Mouse (Mus musculus) megakaryocyte, embryonic 14.5 days (primary cell): ENCODE measurements at regions not wholly inside any gene's neighbourhood (a gene's known extent, or its start where the extent isn't known, plus 50 kb on each side); places are given as distances from the start of the nearest gene placed in this dataset.

ENCODE experiments used
- H3K27me3 ChIP-seq: replicated peaks from 2 replicates; pipeline ENCODE3; 2012; ENCODE audit warnings: inconsistent platforms
- H3K36me3 ChIP-seq: replicated peaks from 2 replicates; pipeline ENCODE3; 2012; ENCODE audit warnings: low read length, inconsistent platforms, mixed read lengths
- H3K4me1 ChIP-seq: 2 replicates; pipeline ENCODE4 v1.6.1; 2012; ENCODE audit warnings: inconsistent platforms
- H3K4me3 ChIP-seq: replicated peaks from 2 replicates; pipeline ENCODE3; 2012; ENCODE audit warnings: moderate library complexity, mild to moderate bottlenecking, inconsistent platforms
- H3K9me3 ChIP-seq: 2 replicates; pipeline ENCODE4 v1.6.1; 2012; ENCODE audit warnings: inconsistent platforms
- FLI1 ChIP-seq: IDR thresholded peaks from 2 replicates; pipeline ENCODE4 v1.6.1; 2012; ENCODE audit warnings: low read length, inconsistent platforms, mixed read lengths
- GATA1 ChIP-seq: IDR thresholded peaks from 3 replicates; pipeline ENCODE4 v1.6.1; 2012; ENCODE audit warnings: mixed read lengths, low read length, inconsistent platforms, borderline replicate concordance

DNA sequence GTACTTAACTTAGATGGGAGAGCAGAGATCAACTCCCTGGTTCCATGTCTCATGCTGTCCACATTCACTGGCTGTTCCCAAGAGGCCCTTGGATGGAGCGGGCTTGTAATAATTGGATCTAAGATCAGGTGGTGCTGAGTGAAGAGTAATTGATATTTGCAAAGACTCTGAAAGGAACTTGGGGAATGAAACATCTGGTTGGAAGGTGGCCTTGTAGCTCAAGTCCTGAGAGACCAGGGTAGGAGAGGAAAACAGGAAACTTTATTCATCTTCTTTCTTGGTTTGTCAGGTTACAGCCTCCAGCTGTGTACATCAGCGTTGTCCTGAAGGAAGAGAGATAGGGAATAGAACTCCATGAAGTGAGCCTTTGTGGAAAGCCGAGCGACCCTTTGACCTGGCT lies 175.8 kb downstream of the Spata18 start:
- Histone ChIP-seq H3K27me3 (peaks cover 2% of the 10 kb centered on the region), H3K4me1 (no peaks in the 10 kb centered on the region), H3K36me3 (no peaks in the 10 kb centered on the region), H3K9me3 (no peaks in the 10 kb centered on the region), H3K4me3 (no peak overlapping the region)
- TF ChIP-seq FLI1 = no peak
- no peak for TF ChIP-seq GATA1

DNA sequence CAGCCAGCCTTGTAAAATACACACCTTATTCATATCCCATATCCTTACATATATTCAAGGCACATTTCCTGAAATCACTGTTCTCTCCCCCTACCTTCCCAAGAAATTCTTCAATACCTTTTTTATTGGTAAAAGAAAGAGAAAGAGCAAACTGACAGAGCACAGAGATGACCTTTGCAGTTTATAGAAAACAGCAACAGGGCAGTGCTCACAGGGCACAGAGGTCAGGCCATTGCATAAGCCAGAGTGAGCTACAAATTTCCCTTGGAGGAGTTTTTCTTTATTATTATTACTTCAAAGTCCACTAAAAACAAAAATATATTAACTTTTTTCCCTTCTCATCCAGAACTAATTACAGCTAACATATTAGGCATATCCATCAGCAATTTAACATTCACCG lies 182.5 kb downstream of the Spata18 start:
- Histone ChIP-seq H3K9me3 (no peaks in the 10 kb centered on the region), H3K27me3 (no peaks in the 10 kb centered on the region), H3K4me3 (no peak overlapping the region), H3K36me3 (no peaks in the 10 kb centered on the region), H3K4me1 (no peaks in the 10 kb centered on the region)
- TF ChIP-seq FLI1 = no peak
- TF ChIP-seq GATA1 = no peak

DNA sequence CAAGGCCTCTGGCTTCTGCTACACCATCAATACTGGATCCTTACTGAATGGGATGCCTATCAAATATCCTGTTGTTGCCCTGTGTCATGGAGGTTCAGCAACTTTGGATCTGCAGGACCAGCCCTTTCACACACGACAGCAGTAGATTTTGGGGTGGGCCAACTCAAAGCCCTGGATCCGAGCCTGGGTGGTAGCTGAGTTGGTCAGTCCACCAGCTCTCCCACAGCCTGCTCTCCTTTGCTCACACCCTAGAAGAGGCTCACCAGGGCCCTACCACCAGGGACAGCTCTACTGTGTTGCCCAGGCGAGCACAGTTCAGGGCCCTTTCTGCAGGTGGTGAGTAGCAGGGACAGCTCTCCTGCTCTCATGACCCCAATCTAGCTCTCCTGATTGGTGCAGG lies 192.6 kb downstream of the Spata18 start:
- Histone ChIP-seq H3K4me3 (no peak overlapping the region), H3K36me3 (no peaks in the 10 kb centered on the region), H3K9me3 (no peaks in the 10 kb centered on the region), H3K27me3 (peaks cover 3% of the 10 kb centered on the region), H3K4me1 (no peaks in the 10 kb centered on the region)
- TF ChIP-seq FLI1 = no peak
- TF ChIP-seq GATA1 = no peak

DNA sequence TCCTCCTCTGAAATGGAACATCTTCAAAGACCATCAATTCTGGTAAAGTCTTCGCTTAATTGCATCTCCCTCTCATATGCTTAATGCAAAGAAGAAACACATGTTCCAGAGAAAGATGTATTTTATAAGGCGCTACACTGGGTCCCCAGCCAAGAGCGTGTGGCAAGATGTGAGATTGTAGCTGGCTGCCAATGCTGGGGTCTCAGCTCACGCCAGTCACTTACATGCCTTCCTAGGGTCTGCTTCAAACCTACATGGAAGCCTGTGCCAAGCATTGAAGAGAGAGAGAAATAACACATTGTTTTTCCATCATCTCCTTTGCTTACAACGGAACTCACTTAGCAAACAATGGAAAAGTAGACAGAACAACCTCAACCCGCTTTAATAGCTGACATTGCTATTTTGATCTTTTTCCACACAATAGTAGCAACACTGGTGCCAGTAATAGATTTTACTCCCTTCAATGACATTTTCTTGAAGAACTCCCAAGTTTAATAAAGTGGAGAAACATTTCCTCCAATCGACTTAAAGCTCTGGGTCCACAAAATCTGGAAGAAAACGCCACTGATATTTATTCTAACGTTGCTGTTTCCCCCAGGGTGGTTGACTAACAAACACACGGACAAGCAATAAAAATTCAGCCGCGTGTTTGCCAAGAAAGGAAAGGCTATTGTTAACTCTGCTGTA lies 195.1 kb downstream of the Spata18 start:
- Histone ChIP-seq H3K4me3 (no peak overlapping the region), H3K27me3 (peaks cover 3% of the 10 kb centered on the region), H3K36me3 (no peaks in the 10 kb centered on the region), H3K9me3 (no peaks in the 10 kb centered on the region), H3K4me1 (no peaks in the 10 kb centered on the region)
- TF ChIP-seq GATA1 = no peak
- TF ChIP-seq FLI1 = no peak

DNA sequence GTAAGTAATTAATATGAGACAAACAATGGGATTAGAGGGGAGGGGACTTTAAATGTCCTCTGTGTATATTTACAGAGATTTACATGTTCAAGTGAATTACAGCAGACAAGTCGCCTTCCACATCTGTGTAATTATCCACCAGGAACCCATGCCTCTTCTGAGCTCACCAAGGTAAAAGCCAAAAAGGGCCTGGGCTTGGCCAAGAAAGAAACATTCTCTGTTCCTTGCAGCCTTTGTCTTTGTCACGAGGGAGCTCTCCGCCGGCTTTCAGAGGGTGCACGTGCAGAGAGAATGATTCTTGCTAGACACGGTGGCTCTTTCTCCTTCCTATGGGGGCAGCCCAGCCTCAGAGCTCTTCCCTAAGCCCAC lies 195.6 kb downstream of the Spata18 start:
- H3K4me1 ChIP-seq = no peaks in the 10 kb centered on the region
- no peak overlapping the region for H3K4me3 ChIP-seq
- peaks cover 3% of the 10 kb centered on the region for H3K27me3 ChIP-seq
- no peaks in the 10 kb centered on the region for H3K9me3 ChIP-seq
- H3K36me3 ChIP-seq = no peaks in the 10 kb centered on the region
- TF ChIP-seq FLI1 = no peak
- no peak for TF ChIP-seq GATA1

DNA sequence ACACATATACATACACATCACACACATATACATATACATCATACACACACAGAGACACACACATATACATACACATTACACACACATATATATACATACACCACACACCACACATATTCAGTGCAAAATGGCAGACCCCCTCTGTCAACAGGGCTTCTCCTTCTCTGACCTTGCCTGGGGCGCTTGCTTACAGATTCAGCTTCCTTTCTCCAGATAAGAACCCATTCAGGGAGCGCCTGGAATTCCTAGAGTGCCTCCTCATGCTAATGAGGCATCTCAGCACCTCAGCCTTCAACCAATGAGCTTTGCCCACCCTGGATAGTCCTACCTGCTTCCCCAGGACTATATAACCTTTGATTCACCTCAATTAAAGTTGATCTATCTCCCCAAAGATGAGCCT lies 200.3 kb downstream of the Spata18 start:
- 0 out of 2 replicates have a peak, but pooled peaks cover 3% of the 10 kb centered on the region for H3K4me1 ChIP-seq
- H3K36me3 ChIP-seq = no peaks in the 10 kb centered on the region
- TF ChIP-seq FLI1 = no peak
- TF ChIP-seq GATA1 = no peak
- peaks cover 6% of the 10 kb centered on the region for H3K27me3 ChIP-seq
- no peak overlapping the region for H3K4me3 ChIP-seq
- no peaks in the 10 kb centered on the region for H3K9me3 ChIP-seq

DNA sequence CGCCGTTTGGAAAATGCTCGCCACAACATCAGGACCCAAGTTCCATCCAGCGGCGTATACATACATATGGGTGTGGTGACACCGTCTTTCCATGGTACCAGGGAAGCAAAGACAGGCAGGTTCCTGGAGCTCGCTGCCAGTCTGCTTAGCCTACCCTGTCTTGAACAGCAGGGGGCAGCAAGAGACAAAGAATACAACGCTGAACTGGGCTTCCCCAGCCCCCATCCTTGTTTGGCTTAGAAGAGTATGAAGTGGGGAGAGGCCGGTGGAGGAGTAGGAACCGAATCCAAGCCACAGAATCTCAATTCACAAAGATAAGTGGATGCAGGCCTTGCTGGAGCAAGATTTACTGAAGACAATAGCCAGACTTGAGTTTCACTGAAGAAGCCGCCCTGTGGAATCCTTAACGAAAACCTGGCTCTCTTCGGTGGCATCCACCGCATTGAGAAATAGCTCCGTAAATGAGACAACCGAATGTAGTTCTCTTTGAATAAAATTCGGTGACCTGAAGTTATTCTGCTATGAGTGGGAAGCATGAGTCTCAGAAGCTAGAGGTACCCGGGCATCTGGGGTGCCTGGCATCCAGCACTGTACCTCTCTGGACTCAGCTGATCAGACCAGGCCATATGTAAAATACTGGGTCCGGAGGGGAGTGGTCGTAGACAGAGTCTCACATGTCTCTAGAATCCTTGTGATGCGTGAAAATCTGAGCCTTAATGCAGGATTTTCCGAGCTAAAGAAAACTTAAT lies 203.0 kb downstream of the Spata18 start:
- H3K9me3 ChIP-seq = no peaks in the 10 kb centered on the region
- H3K4me1 ChIP-seq = 0 out of 2 replicates have a peak, but pooled peaks cover 3% of the 10 kb centered on the region
- H3K36me3 ChIP-seq = no peaks in the 10 kb centered on the region
- peak overlapping the region; percentile 38 for H3K4me3 ChIP-seq
- TF ChIP-seq GATA1 (no peak), FLI1 (no peak)
- peaks cover 6% of the 10 kb centered on the region for H3K27me3 ChIP-seq

DNA sequence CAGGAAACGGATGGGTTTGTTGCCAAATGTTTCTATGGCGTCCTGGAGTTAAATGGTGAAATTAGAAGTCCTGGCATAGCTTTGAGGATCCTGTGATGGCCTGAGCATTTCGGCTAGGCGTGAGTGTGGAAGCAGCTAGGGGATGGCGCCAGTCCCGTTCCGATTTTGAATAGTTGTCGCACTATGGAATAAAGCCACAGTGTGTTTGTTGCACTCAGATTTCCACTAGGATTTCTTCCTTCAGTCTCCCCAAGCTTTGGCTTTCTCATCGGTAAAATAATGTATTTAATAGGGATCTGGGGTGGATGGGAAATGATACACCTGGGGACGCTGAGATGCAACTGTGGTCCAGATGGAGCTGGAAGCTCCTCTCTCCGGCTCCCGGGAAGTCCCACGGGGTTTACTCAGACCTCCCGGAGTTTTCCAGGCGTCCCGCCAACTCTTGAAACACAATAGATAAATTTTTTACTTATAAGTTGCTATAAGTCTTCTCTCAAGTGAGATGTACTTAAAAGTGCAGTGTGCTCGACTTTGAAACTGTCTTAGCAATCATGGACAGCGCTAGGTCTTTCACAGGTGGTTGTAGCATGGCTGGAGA lies 203.7 kb downstream of the Spata18 start:
- H3K4me3 ChIP-seq = no peak overlapping the region
- no peaks in the 10 kb centered on the region for H3K36me3 ChIP-seq
- H3K4me1 ChIP-seq = 0 out of 2 replicates have a peak, but pooled peaks cover 3% of the 10 kb centered on the region
- no peaks in the 10 kb centered on the region for H3K9me3 ChIP-seq
- no peak for TF ChIP-seq GATA1
- peaks cover 6% of the 10 kb centered on the region for H3K27me3 ChIP-seq

DNA sequence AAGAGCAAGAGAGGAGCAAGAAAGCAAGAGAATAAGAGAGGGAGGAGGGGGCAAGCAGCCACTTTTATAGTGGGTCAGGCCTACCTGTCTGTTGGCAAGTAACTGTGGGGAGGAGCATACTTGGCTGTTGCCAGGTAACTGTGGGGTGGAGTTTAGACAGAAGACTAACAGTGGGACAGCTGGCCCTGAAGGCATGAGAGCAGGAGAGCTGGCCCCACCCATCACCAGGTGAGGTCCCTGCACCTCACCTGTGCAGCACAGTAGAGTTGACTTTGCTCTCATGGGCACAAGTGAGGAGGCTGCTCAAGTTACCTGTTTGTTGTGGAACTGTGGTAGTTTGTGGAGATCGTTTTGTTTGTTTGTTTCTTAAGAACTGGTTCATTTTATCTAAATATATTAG lies 208.1 kb downstream of the Spata18 start:
- Histone ChIP-seq H3K4me1 (no peaks in the 10 kb centered on the region), H3K9me3 (peaks cover 16% of the 10 kb centered on the region), H3K36me3 (no peaks in the 10 kb centered on the region), H3K4me3 (no peak overlapping the region), H3K27me3 (no peaks in the 10 kb centered on the region)
- TF ChIP-seq GATA1 = no peak
- TF ChIP-seq FLI1 = no peak

DNA sequence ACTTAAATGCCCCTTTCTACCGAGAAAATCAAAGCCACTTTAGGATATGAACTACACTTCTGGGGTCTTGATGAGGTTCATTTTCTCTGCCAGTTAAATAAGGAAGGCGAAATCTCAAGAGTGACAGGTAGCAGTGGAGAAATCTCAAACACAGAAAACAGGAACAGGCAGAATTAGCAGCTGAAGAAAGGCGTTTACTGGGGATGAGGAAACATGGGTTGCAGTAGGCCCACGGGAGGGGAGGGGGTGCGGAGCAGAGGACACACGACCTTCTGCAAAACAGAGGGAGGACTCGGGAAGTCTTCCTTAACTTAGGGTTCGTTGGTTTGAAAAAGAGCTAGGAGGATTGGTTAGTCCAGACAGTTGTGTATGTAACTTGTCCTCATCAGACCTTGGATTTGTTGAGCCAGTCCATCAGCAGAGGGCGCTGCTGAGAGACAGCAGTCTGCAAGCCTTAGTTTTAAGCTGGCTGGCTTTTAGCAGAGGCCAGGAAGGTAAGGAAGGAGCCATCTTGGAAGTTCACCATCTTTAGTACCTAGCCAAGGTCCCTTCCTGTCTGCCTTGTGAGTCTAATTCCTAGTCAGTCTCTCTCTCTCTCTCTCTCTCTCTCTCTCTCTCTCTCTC lies 204.0 kb downstream of the Usp46 start:
- Histone ChIP-seq H3K4me3 (no peak overlapping the region), H3K9me3 (peaks cover 16% of the 10 kb centered on the region), H3K36me3 (no peaks in the 10 kb centered on the region), H3K4me1 (no peaks in the 10 kb centered on the region), H3K27me3 (peaks cover 2% of the 10 kb centered on the region)
- TF ChIP-seq GATA1 (no peak), FLI1 (no peak)
